Mouse (Mus musculus): Measurements from ENCODE around the gene Ifna6. TPM values are rescaled to one million over a fixed set of nuclear protein-coding genes. Genes with fewer than 3 reads are reported as not detected.

Ifna6 gene
- polyA plus RNA-seq, 1 experiment from 2014 or later, result not detected

Other genes with a start within 250 kb of the Ifna6 start
- gene Ifna9, start 235.0 kb upstream of the Ifna6 start, polyA plus RNA-seq (2015; fragmentation: Nextera tagmentation; extraction: Ambion mirVana), result not detected in 2 replicates
- not detected in 2 replicates for gene Ifna12, start 224.0 kb upstream of the Ifna6 start, polyA plus RNA-seq (2015; fragmentation: Nextera tagmentation; extraction: Ambion mirVana)
- gene C87499, start 193.0 kb upstream of the Ifna6 start, polyA plus RNA-seq (2015; fragmentation: Nextera tagmentation; extraction: Ambion mirVana), result not detected in 2 replicates
- not detected in 2 replicates for gene Ifna13, start 183.0 kb upstream of the Ifna6 start, polyA plus RNA-seq (2015; fragmentation: Nextera tagmentation; extraction: Ambion mirVana)
- not detected in 2 replicates for gene Ifna16, start 150.5 kb upstream of the Ifna6 start, polyA plus RNA-seq (2015; fragmentation: Nextera tagmentation; extraction: Ambion mirVana)
- gene Ifna2, start 143.5 kb upstream of the Ifna6 start, polyA plus RNA-seq (2015; fragmentation: Nextera tagmentation; extraction: Ambion mirVana), result not detected in 2 replicates
- not detected in 2 replicates for gene Ifnab, start 136.1 kb upstream of the Ifna6 start, polyA plus RNA-seq (2015; fragmentation: Nextera tagmentation; extraction: Ambion mirVana)
- gene Gm26566, start 105.6 kb upstream of the Ifna6 start, polyA plus RNA-seq (2015; fragmentation: Nextera tagmentation; extraction: Ambion mirVana), result 1.1 and 2.1 TPM in 2 replicates
- 120 and 125 TPM in 2 replicates for gene Klhl9, start 105.0 kb upstream of the Ifna6 start, polyA plus RNA-seq (2015; fragmentation: Nextera tagmentation; extraction: Ambion mirVana)
- gene Gm13271, start 72.5 kb upstream of the Ifna6 start, polyA plus RNA-seq (2015; fragmentation: Nextera tagmentation; extraction: Ambion mirVana), result not detected in 2 replicates
- gene Gm13283, start 67.3 kb upstream of the Ifna6 start, polyA plus RNA-seq (2015; fragmentation: Nextera tagmentation; extraction: Ambion mirVana), result 0.17 TPM in 1 of 2 replicates, not detected in the other
- gene Gm13290, start 53.6 kb upstream of the Ifna6 start, polyA plus RNA-seq (2015; fragmentation: Nextera tagmentation; extraction: Ambion mirVana), result not detected in 2 replicates
- gene Gm13289, start 50.5 kb upstream of the Ifna6 start, polyA plus RNA-seq (2015; fragmentation: Nextera tagmentation; extraction: Ambion mirVana), result not detected in 2 replicates
- not detected in 2 replicates for gene Gm13272, start 47.6 kb upstream of the Ifna6 start, polyA plus RNA-seq (2015; fragmentation: Nextera tagmentation; extraction: Ambion mirVana)
- gene Ifnz, start 45.3 kb upstream of the Ifna6 start, polyA plus RNA-seq (2015; fragmentation: Nextera tagmentation; extraction: Ambion mirVana), result 0.18 TPM in 1 of 2 replicates, not detected in the other
- not detected in 2 replicates for gene Gm13276, start 41.7 kb upstream of the Ifna6 start, polyA plus RNA-seq (2015; fragmentation: Nextera tagmentation; extraction: Ambion mirVana)
- not detected in 2 replicates for gene Gm13277, start 38.8 kb upstream of the Ifna6 start, polyA plus RNA-seq (2015; fragmentation: Nextera tagmentation; extraction: Ambion mirVana)
- not detected in 2 replicates for gene Gm13278, start 35.9 kb upstream of the Ifna6 start, polyA plus RNA-seq (2015; fragmentation: Nextera tagmentation; extraction: Ambion mirVana)
- not detected in 2 replicates for gene Gm13275, start 32.9 kb upstream of the Ifna6 start, polyA plus RNA-seq (2015; fragmentation: Nextera tagmentation; extraction: Ambion mirVana)
- not detected in 2 replicates for gene Gm13279, start 30.0 kb upstream of the Ifna6 start, polyA plus RNA-seq (2015; fragmentation: Nextera tagmentation; extraction: Ambion mirVana)
- gene Gm13285, start 27.8 kb upstream of the Ifna6 start, polyA plus RNA-seq (2015; fragmentation: Nextera tagmentation; extraction: Ambion mirVana), result 0.43 TPM in 1 of 2 replicates, not detected in the other
- gene Gm13287, start 24.2 kb upstream of the Ifna6 start, polyA plus RNA-seq (2015; fragmentation: Nextera tagmentation; extraction: Ambion mirVana), result not detected in 2 replicates
- gene Gm13288, start 21.9 kb upstream of the Ifna6 start, polyA plus RNA-seq (2015; fragmentation: Nextera tagmentation; extraction: Ambion mirVana), result not detected in 2 replicates
- gene Ifna7, start 11.2 kb upstream of the Ifna6 start, polyA plus RNA-seq (2015; fragmentation: Nextera tagmentation; extraction: Ambion mirVana), result not detected in 2 replicates
- gene Ifna11, start 7.5 kb upstream of the Ifna6 start, polyA plus RNA-seq (2015; fragmentation: Nextera tagmentation; extraction: Ambion mirVana), result not detected in 2 replicates
- not detected in 2 replicates for gene Ifna5, start 8.1 kb downstream of the Ifna6 start, polyA plus RNA-seq (2015; fragmentation: Nextera tagmentation; extraction: Ambion mirVana)
- not detected in 2 replicates for gene Ifna4, start 14.4 kb downstream of the Ifna6 start, polyA plus RNA-seq (2015; fragmentation: Nextera tagmentation; extraction: Ambion mirVana)
- gene Ifna1, start 22.7 kb downstream of the Ifna6 start, polyA plus RNA-seq (2015; fragmentation: Nextera tagmentation; extraction: Ambion mirVana), result not detected in 2 replicates
- not detected in 2 replicates for gene Ifne, start 52.8 kb downstream of the Ifna6 start, polyA plus RNA-seq (2015; fragmentation: Nextera tagmentation; extraction: Ambion mirVana)

Data from forebrain, embryonic 13.5 days (tissue).